Mouse (Mus musculus): ENCODE measurements around the gene 1700006A11Rik.

DNA sequence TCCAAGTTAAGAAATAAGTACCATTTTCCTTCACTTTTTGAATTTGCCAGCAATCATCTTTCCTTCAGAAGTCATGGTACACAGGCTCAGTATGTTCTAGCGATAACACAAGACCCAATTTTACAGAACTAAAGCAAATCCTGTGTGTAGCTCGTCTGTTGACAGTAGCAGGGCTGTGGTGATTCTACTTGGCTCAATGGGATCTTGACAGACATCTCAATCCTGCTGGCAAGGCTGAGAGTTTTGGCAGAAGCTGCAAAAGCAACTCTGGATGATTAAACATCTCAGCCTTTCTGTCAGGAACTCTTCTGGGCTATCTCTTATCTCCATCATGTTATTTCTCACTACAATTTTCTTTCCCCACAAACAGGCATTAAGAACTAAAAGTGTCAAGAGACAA is 36.2 kb downstream of the 1700006A11Rik start:
- TF ChIP-seq CTCF (IDR thresholded peaks at IDR 0.05; ENCODE audit: extremely low read depth, insufficient read depth, low read length) (no peak), POLR2A (IDR thresholded peaks at IDR 0.05; ENCODE audit: extremely low read depth, insufficient read depth, low read length) (no peak)

Data from cortical plate, adult 2 months (tissue).